Mouse (Mus musculus) stomach, embryonic 14.5 days (tissue): ENCODE measurements around the gene Uvrag. TPM values are rescaled to one million over a fixed set of nuclear protein-coding genes. Genes with fewer than 3 reads are reported as not detected.

Source experiments
- ATAC-seq: fragments of 200-750 bp; cut with Nextera tagmentation; 2 replicates; pipeline ENCODE4 v1.8.0; 2017; ENCODE audit warnings: low read depth, moderate TSS enrichment; ENCODE audit not compliant: insufficient number of reproducible peaks, insufficient read depth, low FRiP score
- H3K27ac ChIP-seq: fragments of 300-500 bp; sonication (generic); 2 replicates; pipeline ENCODE4 v1.5.1; 2014; ENCODE audit warnings: mild to moderate bottlenecking, low read length, moderate library complexity, mixed read lengths
- H3K27me3 ChIP-seq: fragments of 300-500 bp; sonication (generic); 2 replicates; pipeline ENCODE4 v1.6.1; 2014; ENCODE audit warnings: low read length, control low read depth, mixed read lengths; ENCODE audit not compliant: control insufficient read depth, insufficient read depth
- H3K36me3 ChIP-seq: fragments of 300-500 bp; sonication (generic); 2 replicates; pipeline ENCODE4 v1.6.1; 2014; ENCODE audit warnings: mild to moderate bottlenecking, control low read depth, low read length, moderate library complexity, mixed read lengths; ENCODE audit not compliant: control insufficient read depth, insufficient read depth
- H3K4me1 ChIP-seq: fragments of 300-500 bp; sonication (generic); 2 replicates; pipeline ENCODE4 v1.6.1; 2014; ENCODE audit warnings: low read length, control low read depth, mixed read lengths; ENCODE audit not compliant: control insufficient read depth, insufficient read depth
- H3K4me2 ChIP-seq: fragments of 300-500 bp; sonication (generic); replicated peaks from 2 replicates; pipeline ENCODE4 v1.6.1; 2014; ENCODE audit warnings: low read depth, low read length, control low read depth
- H3K4me3 ChIP-seq: fragments of 300-500 bp; sonication (generic); 2 replicates; pipeline ENCODE4 v1.5.1; 2014; ENCODE audit warnings: low read depth, low read length, control low read depth
- H3K9ac ChIP-seq: fragments of 300-500 bp; sonication (generic); replicated peaks from 2 replicates; pipeline ENCODE4 v1.6.1; 2014; ENCODE audit warnings: low read depth, mild to moderate bottlenecking, control low read depth, low read length, moderate library complexity, mixed read lengths
- H3K9me3 ChIP-seq: fragments of 300-500 bp; sonication (generic); 2 replicates; pipeline ENCODE4 v1.6.1; 2016; ENCODE audit warnings: low read depth, low read length, control low read depth; ENCODE audit not compliant: control insufficient read depth
- WGBS: fragments of 180-500 bp; shearing (Covaris S2); extraction: QIAGEN DNeasy Blood & Tissue Kit; methylation state at CpG from one replicate; pipeline ENCODE4 v1.1.7; 2014; 5-methylcytosine and 5-hydroxymethylcytosine counted together
- polyA plus RNA-seq: library from polyadenylated mRNA; unstranded; fragments of >200 nt; fragmentation: Nextera tagmentation; extraction: Ambion mirVana; gene quantifications from 2 replicates; pipeline ENCODE4 v1.2.1, GENCODE M21; 2014

Gene Uvrag
- polyA plus RNA-seq, 1 experiment from 2014 or later: 23.9 TPM

DNA sequence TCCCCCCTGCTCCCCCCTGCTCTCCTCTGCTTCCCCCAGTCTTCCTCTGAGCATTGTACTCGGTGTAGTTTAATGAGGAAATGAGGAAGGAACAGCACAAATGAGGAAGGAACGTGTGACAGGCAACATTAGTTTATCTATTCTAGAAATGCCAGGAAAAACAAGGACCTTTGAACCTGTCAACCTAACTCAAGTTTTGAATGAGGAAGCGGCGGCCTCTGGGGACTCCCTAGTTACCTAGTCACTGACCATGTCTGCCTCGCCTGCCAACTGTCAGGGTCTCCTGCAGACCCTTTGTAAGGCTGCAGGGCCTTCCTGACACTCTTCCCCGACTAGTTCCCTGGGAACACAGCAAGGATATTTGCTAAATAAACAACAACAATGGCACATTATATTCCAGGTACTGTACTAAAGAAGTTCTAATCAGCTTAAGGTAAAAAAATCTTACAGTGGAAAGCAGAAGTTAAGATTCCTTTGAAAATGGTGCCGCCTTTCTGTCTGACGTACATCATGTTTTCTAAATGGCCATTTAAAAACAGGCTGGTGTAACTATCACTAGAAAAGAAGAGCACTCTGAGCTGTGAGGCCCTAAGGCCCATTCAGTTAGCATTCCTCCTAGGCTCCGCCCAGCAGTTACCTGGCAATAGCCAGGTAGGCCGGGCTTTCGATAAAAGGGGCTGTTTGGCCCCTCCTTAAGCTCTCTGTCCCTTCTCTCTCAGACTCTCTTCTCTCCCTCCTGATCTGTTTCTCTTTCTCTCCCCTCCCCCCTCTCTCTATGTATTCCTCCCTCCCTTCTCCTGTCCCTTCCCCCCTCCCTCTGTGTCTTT is 39.0 kb downstream of the Uvrag start:
- WGBS: 34% methylated on average over 11 of the region's 11 CpGs
- Histone ChIP-seq H3K27ac (peak overlapping the region; percentile 16; the same call in 1 of the 2 replicates), H3K4me1 (peaks cover 20% of the 10 kb centered on the region), H3K27me3 (no peaks in the 10 kb centered on the region), H3K36me3 (peaks cover 9% of the 10 kb centered on the region; the same call in 1 of the 2 replicates), H3K9ac (no peak overlapping the region), H3K4me3 (no peak overlapping the region), H3K9me3 (no peaks in the 10 kb centered on the region), H3K4me2 (no peak overlapping the region)
- ATAC-seq: no peak; the same call in 1 of the 2 replicates

DNA sequence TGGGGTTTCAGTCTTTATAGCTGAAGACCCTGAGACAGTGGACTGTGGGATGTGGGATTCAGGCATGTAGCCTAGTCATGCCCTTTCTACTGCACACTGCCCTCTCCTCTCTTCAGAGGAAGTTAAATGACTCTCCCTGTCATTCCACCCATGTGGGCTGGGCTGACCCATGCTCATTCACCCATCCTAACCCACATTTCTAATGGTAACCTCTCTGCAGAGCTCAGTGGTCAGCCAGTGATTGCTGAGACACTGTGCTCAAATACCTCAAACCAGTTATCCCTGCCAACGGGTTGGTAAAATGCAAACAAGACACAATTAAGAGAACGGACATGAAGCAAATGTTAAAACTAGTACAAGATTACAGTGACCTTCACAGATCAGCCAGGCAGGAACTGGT is 39.9 kb downstream of the Uvrag start:
- H3K4me2 ChIP-seq: no peak overlapping the region
- H3K9ac ChIP-seq: no peak overlapping the region
- no peaks in the 10 kb centered on the region for H3K9me3 ChIP-seq
- WGBS: 26% methylated on average over 2 of the region's 2 CpGs
- H3K36me3 ChIP-seq: peaks cover 9% of the 10 kb centered on the region; the same call in 1 of the 2 replicates
- H3K4me1 ChIP-seq: peaks cover 20% of the 10 kb centered on the region
- no peaks in the 10 kb centered on the region for H3K27me3 ChIP-seq
- ATAC-seq: peak; percentile 35; the same call in 1 of the 2 replicates
- H3K27ac ChIP-seq: no peak overlapping the region
- H3K4me3 ChIP-seq: no peak overlapping the region

DNA sequence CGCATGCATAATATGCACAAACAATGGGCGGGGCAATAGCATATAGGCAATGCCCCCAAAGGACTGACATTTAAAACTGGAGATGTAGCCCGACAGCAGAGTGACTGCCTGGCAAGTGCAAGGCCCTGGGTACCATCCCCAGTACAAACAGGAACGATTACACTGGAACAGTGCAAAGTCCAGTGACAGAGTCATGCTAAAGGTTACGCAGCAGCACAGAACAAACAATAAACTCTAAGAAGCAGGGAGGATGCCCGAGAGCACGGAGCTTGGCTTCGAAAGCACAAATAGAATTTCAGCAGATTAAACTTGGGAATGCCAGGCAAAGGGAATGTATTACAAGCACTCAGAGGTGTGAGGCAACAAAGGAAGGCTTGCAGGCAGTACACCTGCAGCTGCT is 40.4 kb downstream of the Uvrag start:
- Histone ChIP-seq H3K4me2 (no peak overlapping the region), H3K36me3 (peaks cover 9% of the 10 kb centered on the region; the same call in 1 of the 2 replicates), H3K4me1 (peaks cover 20% of the 10 kb centered on the region), H3K27me3 (no peaks in the 10 kb centered on the region), H3K4me3 (no peak overlapping the region), H3K27ac (no peak overlapping the region), H3K9me3 (no peaks in the 10 kb centered on the region), H3K9ac (no peak overlapping the region)
- 0 out of 2 replicates have a peak, but pooled peaks have one; percentile 40 for ATAC-seq
- WGBS: 66% methylated on average over 8 of the region's 8 CpGs

DNA sequence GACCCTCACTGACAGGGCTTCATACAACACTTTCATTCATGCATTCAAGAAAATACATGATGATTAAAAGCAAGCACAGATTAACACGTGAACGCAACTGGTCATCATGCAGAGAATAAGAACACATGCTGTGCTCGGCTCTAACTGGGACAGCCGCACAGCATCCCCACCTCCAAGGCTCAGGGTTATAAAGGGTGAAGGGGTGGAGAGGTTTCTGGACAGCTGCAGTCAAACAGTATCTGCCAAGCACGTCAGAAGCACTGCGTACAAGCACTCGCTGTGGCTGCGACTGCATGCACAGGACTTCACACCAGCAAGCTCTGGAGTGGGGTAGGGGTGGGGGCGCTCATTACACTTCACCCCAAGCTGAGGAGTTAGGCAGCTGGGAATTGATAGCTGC is 40.9 kb downstream of the Uvrag start:
- no peak overlapping the region for H3K9ac ChIP-seq
- no peak for ATAC-seq

DNA sequence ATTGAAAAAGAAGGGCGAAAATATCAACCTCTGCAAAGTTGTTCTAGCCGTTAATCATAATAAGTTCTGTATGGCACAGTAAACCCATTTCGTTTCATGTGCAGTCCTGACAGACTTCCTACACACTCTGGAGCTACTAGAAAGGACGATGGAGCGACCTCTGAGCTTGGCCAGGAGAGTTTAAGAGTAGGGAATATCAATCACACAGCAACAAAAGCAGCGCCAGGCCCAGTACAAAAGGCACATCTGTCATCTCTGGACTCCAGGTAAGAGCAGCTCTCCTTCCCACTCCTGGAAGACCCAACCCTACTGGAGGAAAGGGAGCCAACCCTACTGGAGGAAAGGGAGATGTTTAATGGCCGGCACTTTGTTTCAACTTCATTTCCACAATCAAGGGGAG is 43.2 kb downstream of the Uvrag start:
- no peak overlapping the region for H3K9ac ChIP-seq
- H3K4me2 ChIP-seq: no peak overlapping the region
- no peak overlapping the region for H3K27ac ChIP-seq
- no peaks in the 10 kb centered on the region for H3K9me3 ChIP-seq
- H3K36me3 ChIP-seq: peaks cover 9% of the 10 kb centered on the region; the same call in 1 of the 2 replicates
- H3K27me3 ChIP-seq: no peaks in the 10 kb centered on the region
- no peak for ATAC-seq
- H3K4me1 ChIP-seq: peaks cover 16% of the 10 kb centered on the region
- WGBS: 62% methylated on average over 7 of the region's 7 CpGs
- no peak overlapping the region for H3K4me3 ChIP-seq

More for the DNA sequence above, 40.9 kb downstream of the Uvrag start:
- WGBS: 66% methylated on average over 9 of the region's 9 CpGs
- Histone ChIP-seq H3K4me2 (no peak overlapping the region), H3K4me3 (no peak overlapping the region), H3K27me3 (no peaks in the 10 kb centered on the region), H3K36me3 (peaks cover 9% of the 10 kb centered on the region; the same call in 1 of the 2 replicates), H3K9me3 (no peaks in the 10 kb centered on the region), H3K27ac (no peak overlapping the region), H3K4me1 (peaks cover 20% of the 10 kb centered on the region)

GRCm38 (mm10) chr7:99097128-99097527 is 43.8 kb downstream of the Uvrag start:
- no peaks in the 10 kb centered on the region for H3K27me3 ChIP-seq
- H3K4me1 ChIP-seq: peaks cover 10% of the 10 kb centered on the region
- WGBS: 79% methylated on average over 2 of the region's 2 CpGs
- no peak overlapping the region for H3K9ac ChIP-seq
- H3K4me2 ChIP-seq: no peak overlapping the region
- H3K36me3 ChIP-seq: peaks cover 9% of the 10 kb centered on the region; the same call in 1 of the 2 replicates
- no peak for ATAC-seq
- no peak overlapping the region for H3K4me3 ChIP-seq
- no peak overlapping the region for H3K27ac ChIP-seq
- no peaks in the 10 kb centered on the region for H3K9me3 ChIP-seq

DNA sequence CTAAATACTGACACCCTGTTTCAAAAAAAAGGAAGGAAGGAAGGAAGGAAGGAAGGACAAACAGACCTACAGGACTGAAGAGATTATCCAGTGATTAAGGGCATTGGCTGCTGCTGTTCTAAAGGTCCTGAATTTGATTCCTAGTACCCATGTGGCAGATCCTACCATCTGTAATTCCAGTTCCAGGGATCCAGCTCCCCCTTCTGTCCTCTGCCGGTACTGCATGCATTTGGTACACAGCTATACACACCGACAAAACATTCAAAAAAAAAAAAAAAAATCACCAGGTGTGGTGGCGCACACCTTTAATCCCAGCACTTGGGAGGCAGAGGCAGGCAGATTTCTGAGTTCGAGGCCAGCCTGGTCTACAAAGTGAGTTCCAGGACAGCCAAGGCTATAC is 45.8 kb downstream of the Uvrag start:
- ATAC-seq: no peak
- Histone ChIP-seq H3K4me3 (no peak overlapping the region), H3K4me1 (no peaks in the 10 kb centered on the region), H3K9me3 (no peaks in the 10 kb centered on the region), H3K27ac (no peak overlapping the region), H3K36me3 (peaks cover 9% of the 10 kb centered on the region; the same call in 1 of the 2 replicates), H3K4me2 (no peak overlapping the region), H3K27me3 (no peaks in the 10 kb centered on the region), H3K9ac (no peak overlapping the region)
- WGBS: 66% methylated on average over 4 of the region's 4 CpGs

- Histone ChIP-seq H3K9ac (no peak overlapping the region), H3K9me3 (no peaks in the 10 kb centered on the region), H3K4me1 (no peaks in the 10 kb centered on the region), H3K27ac (no peak overlapping the region), H3K4me2 (no peak overlapping the region), H3K36me3 (peaks cover 9% of the 10 kb centered on the region; the same call in 1 of the 2 replicates), H3K27me3 (no peaks in the 10 kb centered on the region), H3K4me3 (no peak overlapping the region)
- WGBS: 97% methylated on average over 3 of the region's 3 CpGs
- ATAC-seq: no peak
Observed at GRCm38 (mm10) chr7:99094336-99094735, 46.6 kb downstream of the Uvrag start.
